ENCODE assay signal across 11 mouse cellular contexts in genomic region chr9:78595769-78596555, GRCm38 (mm10). TPM values are rescaled to one million over a fixed set of nuclear protein-coding genes. Genes with fewer than 3 reads are reported as not detected.
"Had no signal": no experiment of that assay in that cellular context is flagged by ENCODE, and none has a peak within 500 bp of the region (broad histone marks: within the 10 kb centered on the region; RNA-seq: fewer than 3 reads in every experiment).

No protein-coding gene starts in this region.

- H3K4me3 ChIP-seq: kidney, embryonic 15.5 days; liver, embryonic 13.5 days; midbrain, embryonic 12.5 days; myocyte; neural tube, embryonic 13.5 days had no signal

- H3K9me3 ChIP-seq: kidney, embryonic 15.5 days; liver, embryonic 13.5 days; midbrain, embryonic 12.5 days; neural tube, embryonic 13.5 days had no signal

- H3K4me1 ChIP-seq: kidney, embryonic 15.5 days; midbrain, embryonic 12.5 days; neural tube, embryonic 13.5 days had no signal

- H3K36me3 ChIP-seq: kidney, embryonic 15.5 days; liver, embryonic 13.5 days; midbrain, embryonic 12.5 days; neural tube, embryonic 13.5 days had no signal

- H3K9ac ChIP-seq: kidney, embryonic 15.5 days; liver, embryonic 13.5 days; midbrain, embryonic 12.5 days; neural tube, embryonic 13.5 days had no signal

- DNase-seq: liver, embryonic 13.5 days; lung, adult 2 months; thymus, adult 18-20 months had no signal

- H3K4me2 ChIP-seq: kidney, embryonic 15.5 days; liver, embryonic 13.5 days; midbrain, embryonic 12.5 days; neural tube, embryonic 13.5 days had no signal

- H3K27ac ChIP-seq: kidney, embryonic 15.5 days; liver, embryonic 13.5 days; midbrain, embryonic 12.5 days; neural tube, embryonic 13.5 days had no signal

- H3K27me3 ChIP-seq: kidney, embryonic 15.5 days; liver, embryonic 13.5 days; neural tube, embryonic 13.5 days had no signal

RNA-seq across cellular contexts. Expression of gene Cd109, which starts 19.4 kb away (rescaled TPM):
- total RNA-seq: liver, adult 2 months; megakaryocyte-erythroid progenitor cell, adult 5-6 weeks; monocyte, adult 5-6 weeks; neutrophil, adult 5-6 weeks had no signal
- polyA plus RNA-seq: liver, adult 2 months had no signal
